Mouse (Mus musculus): ENCODE measurements around the gene Topbp1. TPM values are rescaled to one million over a fixed set of nuclear protein-coding genes. Genes with fewer than 3 reads are reported as not detected.
"Not testable (repeated sequence)": the region's sequence is repeated elsewhere in the genome, so short reads cannot be mapped to it uniquely, and the experiment has no call there.

Topbp1 gene
- total RNA-seq, 2 experiments from 2014 or later, result 6.6 to 6.9 TPM

GRCm38 (mm10) chr9:103348791-103349190 lies 43.8 kb downstream of the Topbp1 start:
- DNase-seq (ENCODE audit: low spot score), result no peak

- not testable (repeated sequence) for DNase-seq (ENCODE audit: low spot score)
Observed at GRCm38 (mm10) chr9:103353500-103354260, 48.7 kb downstream of the Topbp1 start.

GRCm38 (mm10) chr9:103357893-103358292 lies 52.9 kb downstream of the Topbp1 start:
- no peak for DNase-seq (ENCODE audit: low spot score)

GRCm38 (mm10) chr9:103358545-103358944 lies 53.5 kb downstream of the Topbp1 start:
- DNase-seq (ENCODE audit: low spot score), result no peak

- DNase-seq (ENCODE audit: low spot score), result no peak
Observed at GRCm38 (mm10) chr9:103360642-103361041, 55.6 kb downstream of the Topbp1 start.

- DNase-seq (ENCODE audit: low spot score), result no peak
Observed at GRCm38 (mm10) chr9:103363088-103363487, 58.1 kb downstream of the Topbp1 start.

GRCm38 (mm10) chr9:103363730-103364417 lies 58.9 kb downstream of the Topbp1 start:
- no peak for DNase-seq (ENCODE audit: low spot score)

- peak; percentile 57 for DNase-seq (ENCODE audit: low spot score)
Observed at GRCm38 (mm10) chr9:103364601-103365289, 59.7 kb downstream of the Topbp1 start.

- DNase-seq (ENCODE audit: low spot score), result peak; percentile 100
Observed at GRCm38 (mm10) chr9:103365290-103366247, 60.6 kb downstream of the Topbp1 start, which contains the start of gene Cdv3. Gene Cdv3, minus strand, starts transcription at chr9:103365840.

GRCm38 (mm10) chr9:103366356-103366755 lies 61.3 kb downstream of the Topbp1 start:
- DNase-seq (ENCODE audit: low spot score), result no peak

- no peak for DNase-seq (ENCODE audit: low spot score)
Observed at GRCm38 (mm10) chr9:103369951-103370350, 64.9 kb downstream of the Topbp1 start.

- peak; percentile 25 for DNase-seq (ENCODE audit: low spot score)
Observed at GRCm38 (mm10) chr9:103372271-103373010, 67.4 kb downstream of the Topbp1 start.

GRCm38 (mm10) chr9:103376346-103377320 lies 71.6 kb downstream of the Topbp1 start:
- no peak for DNase-seq (ENCODE audit: low spot score)

- DNase-seq (ENCODE audit: low spot score), result no peak
Observed at GRCm38 (mm10) chr9:103378686-103379085, 73.7 kb downstream of the Topbp1 start.

GRCm38 (mm10) chr9:103379199-103379598 lies 74.2 kb downstream of the Topbp1 start:
- DNase-seq (ENCODE audit: low spot score), result no peak

- no peak for DNase-seq (ENCODE audit: low spot score)
Observed at GRCm38 (mm10) chr9:103380566-103380965, 75.6 kb downstream of the Topbp1 start.

GRCm38 (mm10) chr9:103382989-103383388 lies 78.0 kb downstream of the Topbp1 start:
- no peak for DNase-seq (ENCODE audit: low spot score)

GRCm38 (mm10) chr9:103383576-103383975 lies 78.6 kb downstream of the Topbp1 start:
- DNase-seq (ENCODE audit: low spot score), result no peak
